Mouse (Mus musculus): Measurements from ENCODE around the gene Zfp316.

GRCm38 (mm10) chr5:143236036-143236435 is 33.8 kb downstream of the Zfp316 start:
- no peak for TF ChIP-seq MYC (IDR thresholded peaks at IDR 0.05; ENCODE audit: low read depth, low read length)
- no peak for TF ChIP-seq HCFC1 (IDR thresholded peaks at IDR 0.05; ENCODE audit: low read depth, low read length)
- TF ChIP-seq MYB (IDR thresholded peaks at IDR 0.05; ENCODE audit: low read depth, low read length): no peak
- TF ChIP-seq MAX (IDR thresholded peaks at IDR 0.05; ENCODE audit: low read length): no peak
- TF ChIP-seq CTCF (IDR thresholded peaks at IDR 0.05 in 2 of 3, conservative IDR thresholded peaks at IDR 0.05 in 1 of 3; ENCODE audit: control insufficient read depth in 1 of 3, insufficient read depth in 1 of 3, low read depth in 2 of 3, low read length in 3 of 3, poor library complexity in 1 of 3, severe bottlenecking in 1 of 3): no peak
- no peak for TF ChIP-seq USF2 (IDR thresholded peaks at IDR 0.05; ENCODE audit: borderline replicate concordance in 1 of 2, insufficient read depth in 1 of 2, low read depth in 1 of 2, low read length in 2 of 2)
- no peak for TF ChIP-seq POLR2A (IDR thresholded peaks at IDR 0.05; ENCODE audit: control insufficient read depth in 1 of 2, insufficient read depth in 1 of 2, low read depth in 1 of 2, low read length in 2 of 2, poor library complexity in 1 of 2)
- no peak for TF ChIP-seq POLR2AphosphoS5 (IDR thresholded peaks at IDR 0.05; ENCODE audit: borderline replicate concordance, low read depth, low read length)
- no peak for TF ChIP-seq MAFK (IDR thresholded peaks at IDR 0.05; ENCODE audit: borderline replicate concordance, low read depth, low read length)
- no peak for TF ChIP-seq BHLHE40 (IDR thresholded peaks at IDR 0.05; ENCODE audit: borderline replicate concordance, low read depth, low read length)
- TF ChIP-seq TCF12 (IDR thresholded peaks at IDR 0.05; ENCODE audit: low read depth, low read length): no peak
- no peak for TF ChIP-seq EP300 (IDR thresholded peaks at IDR 0.05; ENCODE audit: low read depth in 1 of 2, low read length in 2 of 2)
- TF ChIP-seq JUND (IDR thresholded peaks at IDR 0.05; ENCODE audit: low read depth, low read length): no peak
